Mouse (Mus musculus): ENCODE data around the gene Timeless. TPM values are rescaled to one million over a fixed set of nuclear protein-coding genes. Genes with fewer than 3 reads are reported as not detected.
"Not testable (repeated sequence)": the region's sequence is repeated elsewhere in the genome, so short reads cannot be mapped to it uniquely, and the experiment has no call there.

Timeless gene
- polyA plus RNA-seq, 1 experiment: 6.6 TPM

DNA sequence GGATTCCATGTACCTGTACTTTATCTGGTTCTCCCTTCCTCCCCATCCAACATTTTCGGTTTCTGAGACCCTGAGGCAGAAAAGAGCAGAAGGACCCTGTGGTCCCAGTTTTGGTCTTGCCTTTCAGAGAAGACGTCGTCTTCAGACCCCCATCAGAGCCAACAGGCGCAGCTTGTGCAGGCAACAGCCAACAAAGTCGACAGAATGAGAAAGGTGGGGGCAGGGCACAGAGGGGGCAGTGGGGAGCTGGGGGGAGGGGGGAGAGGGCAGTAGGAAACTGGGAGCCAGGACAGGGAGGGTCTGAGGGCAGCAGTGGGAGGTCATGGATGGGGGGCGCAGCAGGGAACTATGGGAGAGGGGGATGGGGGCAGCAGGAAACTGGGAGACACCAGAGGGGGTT lies 46.3 kb downstream of the Timeless start:
- 42% methylated on average over 6 of the region's 6 CpGs for WGBS
- no peak for DNase-seq
- H3K4me3 ChIP-seq (replicated peaks; ENCODE audit: insufficient read depth, low read depth, low read length): no peak overlapping the region
- H3K27me3 ChIP-seq (ENCODE audit: control insufficient read depth, insufficient read depth, low read length): no peaks in the 10 kb centered on the region
- H3K4me1 ChIP-seq (ENCODE audit: control insufficient read depth, insufficient read depth, low read length): peaks cover 13% of the 10 kb centered on the region
- H3K27ac ChIP-seq (ENCODE audit: insufficient read depth, low read length): no peak overlapping the region
- no peak for TF ChIP-seq POLR2A (IDR thresholded peaks at IDR 0.05; ENCODE audit: borderline replicate concordance, insufficient read depth, low read length)

GRCm38 (mm10) chr10:128280943-128281342 lies 49.1 kb downstream of the Timeless start:
- H3K27me3 ChIP-seq (ENCODE audit: control insufficient read depth, insufficient read depth, low read length): no peaks in the 10 kb centered on the region
- no peak for DNase-seq
- TF ChIP-seq POLR2A (IDR thresholded peaks at IDR 0.05; ENCODE audit: borderline replicate concordance, insufficient read depth, low read length) (no peak), CTCF (IDR thresholded peaks at IDR 0.05; ENCODE audit: borderline replicate concordance, insufficient read depth, low read depth, low read length) (no peak)
- 81% methylated on average over 6 of the region's 6 CpGs for WGBS
- no peak overlapping the region for H3K4me3 ChIP-seq (replicated peaks; ENCODE audit: insufficient read depth, low read depth, low read length)
- H3K27ac ChIP-seq (ENCODE audit: insufficient read depth, low read length): no peak overlapping the region
- H3K4me1 ChIP-seq (ENCODE audit: control insufficient read depth, insufficient read depth, low read length): peaks cover 35% of the 10 kb centered on the region

GRCm38 (mm10) chr10:128281682-128282081 lies 49.8 kb downstream of the Timeless start:
- no peak for TF ChIP-seq POLR2A (IDR thresholded peaks at IDR 0.05; ENCODE audit: borderline replicate concordance, insufficient read depth, low read length)
- peak; percentile 14; the same call in 1 of the 2 replicates for TF ChIP-seq CTCF (IDR thresholded peaks at IDR 0.05; ENCODE audit: borderline replicate concordance, insufficient read depth, low read depth, low read length)
- DNase-seq: peak in 1 of 2 experiments; percentile 46
- peak overlapping the region; percentile 44; the same call in 1 of the 2 replicates for H3K27ac ChIP-seq (ENCODE audit: insufficient read depth, low read length)

DNA sequence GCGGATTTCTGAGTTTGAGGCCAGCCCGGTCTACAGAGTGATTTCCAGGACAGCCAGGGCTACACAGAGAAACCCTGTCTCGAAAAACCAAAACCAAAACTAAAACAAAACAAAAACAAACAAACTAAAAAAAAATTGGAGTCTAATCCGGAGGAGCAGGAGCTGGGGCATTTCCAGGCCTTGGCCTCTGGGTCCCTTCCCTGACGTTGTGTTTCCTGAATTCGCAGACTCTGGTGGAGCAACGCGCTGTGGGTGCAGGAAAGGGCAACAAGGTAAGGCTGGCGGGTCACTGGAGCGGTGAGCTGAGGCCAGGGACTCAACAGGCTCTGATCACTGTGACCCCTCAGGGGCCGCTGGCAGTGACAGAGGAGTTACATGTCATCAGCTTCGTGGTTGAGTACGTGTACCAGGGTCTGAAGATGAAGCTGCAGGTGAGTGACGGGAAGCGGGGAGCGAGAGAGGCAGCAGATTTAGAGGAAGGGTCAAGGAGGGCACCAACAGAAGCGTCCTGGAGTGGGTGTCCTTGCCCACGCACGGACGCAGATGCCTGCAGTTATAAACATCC lies 51.1 kb downstream of the Timeless start:
- peaks cover 38% of the 10 kb centered on the region for H3K4me1 ChIP-seq (ENCODE audit: control insufficient read depth, insufficient read depth, low read length)
- TF ChIP-seq CTCF (IDR thresholded peaks at IDR 0.05; ENCODE audit: borderline replicate concordance, insufficient read depth, low read depth, low read length) (no peak), POLR2A (IDR thresholded peaks at IDR 0.05; ENCODE audit: borderline replicate concordance, insufficient read depth, low read length) (no peak)
- DNase-seq: no peak
- H3K27ac ChIP-seq (ENCODE audit: insufficient read depth, low read length): peak overlapping the region; percentile 94
- H3K27me3 ChIP-seq (ENCODE audit: control insufficient read depth, insufficient read depth, low read length): no peaks in the 10 kb centered on the region
- H3K4me3 ChIP-seq (replicated peaks; ENCODE audit: insufficient read depth, low read depth, low read length): no peak overlapping the region
- WGBS: 26% methylated on average over 20 of the region's 20 CpGs

More at GRCm38 (mm10) chr10:128281682-128282081, 49.8 kb downstream of the Timeless start:
- Histone ChIP-seq H3K4me1 (ENCODE audit: control insufficient read depth, insufficient read depth, low read length) (peaks cover 38% of the 10 kb centered on the region), H3K27me3 (ENCODE audit: control insufficient read depth, insufficient read depth, low read length) (no peaks in the 10 kb centered on the region), H3K4me3 (replicated peaks; ENCODE audit: insufficient read depth, low read depth, low read length) (no peak overlapping the region)
- 60% methylated on average over 14 of the region's 14 CpGs for WGBS

GRCm38 (mm10) chr10:128283604-128284579 lies 52.0 kb downstream of the Timeless start:
- 9% methylated on average over 31 of the region's 31 CpGs for WGBS
- H3K27ac ChIP-seq (ENCODE audit: insufficient read depth, low read length): peak overlapping the region; percentile 96
- peak overlapping the region; percentile 26 for H3K4me3 ChIP-seq (replicated peaks; ENCODE audit: insufficient read depth, low read depth, low read length)
- no peaks in the 10 kb centered on the region for H3K27me3 ChIP-seq (ENCODE audit: control insufficient read depth, insufficient read depth, low read length)
- TF ChIP-seq CTCF (IDR thresholded peaks at IDR 0.05; ENCODE audit: borderline replicate concordance, insufficient read depth, low read depth, low read length) (peak; percentile 69), POLR2A (IDR thresholded peaks at IDR 0.05; ENCODE audit: borderline replicate concordance, insufficient read depth, low read length) (peak; percentile 33; the same call in 1 of the 2 replicates)
- H3K4me1 ChIP-seq (ENCODE audit: control insufficient read depth, insufficient read depth, low read length): peaks cover 38% of the 10 kb centered on the region
- DNase-seq: peak; percentile 98 to 99

DNA sequence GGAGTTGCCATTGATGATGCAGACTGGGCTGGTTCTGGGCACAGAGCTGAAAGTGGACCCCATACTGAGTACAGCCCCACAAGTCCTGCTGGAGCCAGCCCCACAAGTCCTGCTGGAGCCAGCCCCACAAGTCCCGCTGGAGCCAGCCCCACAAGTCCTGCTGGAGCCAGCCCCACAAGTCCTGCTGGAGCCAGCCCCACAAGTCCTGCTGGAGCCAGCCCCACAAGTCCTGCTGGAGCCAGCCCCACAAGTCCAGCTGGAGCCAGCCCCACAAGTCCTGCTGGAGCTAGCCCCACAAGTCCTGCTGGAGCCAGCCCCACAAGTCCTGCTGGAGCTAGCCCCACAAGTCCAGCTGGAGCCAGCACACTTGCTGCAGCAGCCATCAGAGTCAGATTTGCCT lies 58.7 kb downstream of the Timeless start:
- DNase-seq: peak; percentile 50 to 54
- not testable (repeated sequence) for H3K4me3 ChIP-seq (replicated peaks; ENCODE audit: insufficient read depth, low read depth, low read length); H3K27me3 ChIP-seq (ENCODE audit: control insufficient read depth, insufficient read depth, low read length)
- H3K4me1 ChIP-seq (ENCODE audit: control insufficient read depth, insufficient read depth, low read length): peaks cover 16% of the 10 kb centered on the region
- WGBS: 10% methylated on average over 1 of the region's 1 CpGs
- H3K27ac ChIP-seq (ENCODE audit: insufficient read depth, low read length): peak overlapping the region; percentile 73

GRCm38 (mm10) chr10:128296370-128297090 lies 64.7 kb downstream of the Timeless start:
- H3K4me3 ChIP-seq (replicated peaks; ENCODE audit: insufficient read depth, low read depth, low read length): no peak overlapping the region
- DNase-seq: no peak
- peaks cover 11% of the 10 kb centered on the region for H3K4me1 ChIP-seq (ENCODE audit: control insufficient read depth, insufficient read depth, low read length)
- H3K27me3 ChIP-seq (ENCODE audit: control insufficient read depth, insufficient read depth, low read length): no peaks in the 10 kb centered on the region
- WGBS: 39% methylated on average over 13 of the region's 13 CpGs
- no peak for TF ChIP-seq CTCF (IDR thresholded peaks at IDR 0.05; ENCODE audit: borderline replicate concordance, insufficient read depth, low read depth, low read length)
- TF ChIP-seq POLR2A (IDR thresholded peaks at IDR 0.05; ENCODE audit: borderline replicate concordance, insufficient read depth, low read length): no peak
- 0 out of 2 replicates have a peak overlapping the region, but pooled peaks have one; percentile 41 for H3K27ac ChIP-seq (ENCODE audit: insufficient read depth, low read length)

Measured in cerebellum, adult 2 months (tissue).